Mouse (Mus musculus) embryonic facial prominence, embryonic 12.5 days (tissue): ENCODE measurements at regions not wholly inside any gene's neighbourhood (a gene's known extent, or its start where the extent isn't known, plus 50 kb on each side); places are given as distances from the start of the nearest gene placed in this dataset.

Experiments used
- ATAC-seq: fragments of 200-750 bp; cut with Nextera tagmentation; 2 replicates; pipeline ENCODE4 v1.8.0; 2017; ENCODE audit not compliant: insufficient number of reproducible peaks, insufficient read depth, low FRiP score, low TSS enrichment
- H3K27ac ChIP-seq: fragments of 300-500 bp; sonication (generic); 2 replicates; pipeline ENCODE4 v1.5.1; 2016; ENCODE audit warnings: mild to moderate bottlenecking
- H3K27me3 ChIP-seq: fragments of 300-500 bp; sonication (generic); 2 replicates; pipeline ENCODE4 v1.6.1; 2016; ENCODE audit warnings: mild to moderate bottlenecking, moderate library complexity
- H3K36me3 ChIP-seq: fragments of 300-500 bp; sonication (generic); 2 replicates; pipeline ENCODE4 v1.6.1; 2016; ENCODE audit warnings: mild to moderate bottlenecking
- H3K4me1 ChIP-seq: fragments of 300-500 bp; sonication (generic); 2 replicates; pipeline ENCODE4 v1.6.1; 2016
- H3K4me2 ChIP-seq: fragments of 300-500 bp; sonication (generic); replicated peaks from 2 replicates; pipeline ENCODE4 v1.6.1; 2016; ENCODE audit warnings: mild to moderate bottlenecking, moderate library complexity
- H3K4me3 ChIP-seq: fragments of 300-500 bp; sonication (generic); 2 replicates; pipeline ENCODE4 v1.5.1; 2016; ENCODE audit warnings: mild to moderate bottlenecking
- H3K9ac ChIP-seq: fragments of 300-500 bp; sonication (generic); 2 replicates; pipeline ENCODE4 v1.6.1; 2016; ENCODE audit warnings: mild to moderate bottlenecking, moderate library complexity
- H3K9me3 ChIP-seq: fragments of 300-500 bp; sonication (generic); 2 replicates; pipeline ENCODE4 v1.6.1; 2016; ENCODE audit warnings: mild to moderate bottlenecking, moderate library complexity
- WGBS: fragments of 180-500 bp; shearing (Covaris S2); methylation state at CpG from one replicate; pipeline ENCODE4 v1.1.7; 2016; 5-methylcytosine and 5-hydroxymethylcytosine counted together

DNA sequence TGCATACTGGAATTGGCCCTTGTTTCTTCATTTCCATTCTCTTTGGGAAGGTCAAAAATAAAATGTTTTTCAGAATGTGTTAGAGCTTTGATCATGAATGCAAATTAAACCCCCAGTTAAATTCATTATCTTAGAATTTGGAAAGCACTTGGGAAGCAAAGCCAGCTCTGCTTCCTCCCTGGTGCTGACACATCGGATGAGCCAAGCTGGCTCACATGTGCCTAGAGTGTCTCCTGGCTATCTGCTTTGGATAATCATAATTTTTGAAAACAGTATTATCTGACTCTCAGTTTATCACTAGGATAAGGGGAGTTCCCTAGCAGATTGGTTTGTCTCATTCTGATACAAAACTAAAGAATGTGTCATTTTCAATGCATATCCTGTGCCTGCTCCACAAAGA is 649.4 kb upstream of the Chordc1 start:
- no peak for ATAC-seq
- Histone ChIP-seq H3K27me3 (no peaks in the 10 kb centered on the region), H3K27ac (no peak overlapping the region), H3K9me3 (no peaks in the 10 kb centered on the region), H3K4me1 (no peaks in the 10 kb centered on the region), H3K9ac (no peak overlapping the region), H3K4me2 (no peak overlapping the region), H3K4me3 (no peak overlapping the region), H3K36me3 (no peaks in the 10 kb centered on the region)
- 97% methylated on average over 1 of the region's 1 CpGs for WGBS

DNA sequence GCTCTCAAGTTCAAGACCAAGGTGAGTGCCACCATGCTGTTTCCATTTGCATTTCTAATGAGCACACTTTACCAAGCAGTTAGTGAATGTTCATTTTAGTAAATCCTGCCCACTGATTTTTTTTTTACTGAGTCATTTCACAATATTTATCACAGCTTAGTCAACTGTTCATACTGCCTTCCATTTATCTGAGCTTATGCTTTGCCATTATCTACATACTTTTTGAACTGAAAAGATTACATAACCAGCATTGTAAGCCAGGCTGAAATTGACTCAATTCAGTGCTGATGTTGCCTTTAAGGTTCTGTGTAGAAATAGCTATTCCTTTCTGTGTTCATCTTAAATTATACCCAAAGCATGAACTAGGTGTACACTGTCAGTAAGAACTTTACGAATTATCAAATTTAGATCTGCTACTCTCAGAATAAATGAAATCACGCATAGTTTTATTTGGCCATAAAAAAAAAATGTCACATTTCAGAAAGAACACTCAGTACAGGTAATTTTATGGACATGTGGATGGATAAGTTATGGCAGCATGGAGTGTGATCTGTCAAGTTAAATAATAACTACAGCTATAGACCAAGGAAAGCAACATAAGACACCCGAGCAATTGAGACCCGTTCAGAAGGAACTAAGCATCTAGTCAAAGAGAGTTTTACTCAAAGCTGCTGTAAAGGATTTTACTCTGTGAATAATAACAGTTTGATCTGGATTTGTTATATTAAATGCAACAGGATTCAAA is 645.9 kb upstream of the Chordc1 start:
- ATAC-seq = no peak
- H3K9ac ChIP-seq = no peak overlapping the region
- no peaks in the 10 kb centered on the region for H3K27me3 ChIP-seq
- H3K4me2 ChIP-seq = no peak overlapping the region
- WGBS = 85% methylated on average over 4 of the region's 4 CpGs
- H3K9me3 ChIP-seq = no peaks in the 10 kb centered on the region
- no peak overlapping the region for H3K4me3 ChIP-seq
- no peaks in the 10 kb centered on the region for H3K4me1 ChIP-seq
- no peak overlapping the region for H3K27ac ChIP-seq
- no peaks in the 10 kb centered on the region for H3K36me3 ChIP-seq

DNA sequence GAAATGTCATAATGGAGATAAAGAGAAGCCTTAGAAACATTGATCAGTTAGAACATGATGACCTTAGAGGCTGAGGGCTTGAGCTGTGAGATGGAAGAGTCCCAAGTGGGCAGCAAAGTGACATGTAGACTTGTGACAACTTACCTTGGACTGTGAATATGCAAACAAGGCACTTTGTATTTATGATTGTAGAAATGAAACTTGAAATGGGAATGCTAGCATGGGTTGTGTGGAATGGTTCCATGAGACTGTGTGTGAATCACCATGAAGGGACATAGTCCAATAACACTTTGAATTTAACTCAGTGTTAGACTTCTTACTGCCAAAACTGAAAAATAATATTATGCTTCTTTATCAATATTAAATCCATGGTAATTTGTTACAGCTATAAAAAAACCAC is 638.1 kb upstream of the Chordc1 start:
- no peak overlapping the region for H3K4me3 ChIP-seq
- ATAC-seq = no peak

DNA sequence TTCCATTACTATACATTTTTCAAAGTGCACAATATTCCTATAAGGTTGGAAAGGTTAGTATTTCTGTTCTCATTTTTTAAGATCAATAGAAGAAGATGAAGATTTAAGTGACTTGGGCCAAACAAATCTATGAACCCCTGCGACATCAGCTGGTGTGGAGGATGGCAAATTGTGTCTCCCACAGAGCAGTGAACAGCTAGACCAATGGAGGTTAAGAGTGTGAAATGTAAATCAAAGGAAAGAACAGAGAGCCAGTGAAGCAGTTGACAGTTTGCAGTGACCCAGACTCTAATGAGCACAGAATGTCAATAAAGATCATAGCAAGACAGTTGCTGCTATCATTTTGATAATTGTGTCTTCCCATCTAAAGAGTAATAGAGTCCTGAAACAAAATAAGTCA is 627.8 kb upstream of the Chordc1 start:
- Histone ChIP-seq H3K27ac (no peak overlapping the region), H3K4me2 (no peak overlapping the region), H3K4me3 (no peak overlapping the region), H3K4me1 (no peaks in the 10 kb centered on the region), H3K9ac (no peak overlapping the region), H3K9me3 (no peaks in the 10 kb centered on the region), H3K27me3 (no peaks in the 10 kb centered on the region), H3K36me3 (no peaks in the 10 kb centered on the region)
- 65% methylated on average over 1 of the region's 1 CpGs for WGBS
- no peak for ATAC-seq

More for the DNA sequence above, 638.1 kb upstream of the Chordc1 start:
- Histone ChIP-seq H3K27ac (no peak overlapping the region), H3K9me3 (no peaks in the 10 kb centered on the region), H3K4me2 (no peak overlapping the region), H3K27me3 (no peaks in the 10 kb centered on the region), H3K9ac (no peak overlapping the region), H3K4me1 (no peaks in the 10 kb centered on the region), H3K36me3 (no peaks in the 10 kb centered on the region)

DNA sequence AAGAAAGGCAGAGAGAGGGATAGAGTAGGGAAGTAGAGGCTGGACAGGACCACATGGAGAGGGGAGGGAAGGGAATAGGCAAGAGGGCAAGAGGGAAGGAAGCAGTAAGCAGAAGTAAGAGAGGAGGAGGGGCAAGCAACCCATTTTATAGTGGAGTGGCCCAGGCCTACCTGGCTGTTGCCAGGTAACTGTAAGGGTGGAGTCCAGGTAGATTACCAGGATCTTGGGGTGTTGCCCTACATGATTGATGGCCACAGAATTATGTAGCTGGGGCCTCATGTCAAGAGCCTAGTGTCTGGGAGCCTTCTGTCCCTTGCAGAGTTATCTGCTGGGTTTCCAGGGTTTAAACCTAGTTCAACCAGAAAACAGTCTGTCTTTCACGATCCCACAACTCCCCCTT is 623.7 kb upstream of the Chordc1 start:
- Histone ChIP-seq H3K4me1 (no peaks in the 10 kb centered on the region), H3K27ac (no peak overlapping the region), H3K9me3 (no peaks in the 10 kb centered on the region), H3K4me3 (no peak overlapping the region), H3K36me3 (no peaks in the 10 kb centered on the region), H3K27me3 (no peaks in the 10 kb centered on the region), H3K9ac (no peak overlapping the region), H3K4me2 (no peak overlapping the region)
- WGBS = 89% methylated on average over 1 of the region's 1 CpGs
- ATAC-seq = no peak

DNA sequence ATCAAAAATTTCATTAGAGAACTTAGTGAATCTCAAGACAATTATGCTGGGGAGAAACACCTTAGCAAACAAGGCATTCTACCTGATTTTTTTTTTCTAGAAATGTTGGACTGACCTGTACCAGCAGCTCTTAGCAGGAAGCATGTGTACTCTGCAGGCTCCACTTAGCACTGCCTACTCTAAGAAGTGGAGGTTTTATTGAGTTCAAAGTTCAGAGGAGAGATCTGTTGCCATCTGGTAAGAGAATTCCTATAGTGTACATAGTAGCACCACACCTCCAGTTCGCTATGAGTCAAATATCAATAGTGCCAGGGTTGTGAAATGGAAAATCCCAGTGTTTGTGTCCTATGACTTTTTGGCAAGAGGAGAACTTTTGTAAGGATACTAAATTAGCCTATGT is 616.4 kb upstream of the Chordc1 start:
- Histone ChIP-seq H3K9me3 (no peaks in the 10 kb centered on the region), H3K9ac (no peak overlapping the region), H3K4me1 (no peaks in the 10 kb centered on the region), H3K27me3 (no peaks in the 10 kb centered on the region), H3K27ac (no peak overlapping the region), H3K36me3 (no peaks in the 10 kb centered on the region), H3K4me2 (no peak overlapping the region), H3K4me3 (no peak overlapping the region)
- 79% methylated on average over 1 of the region's 1 CpGs for WGBS
- no peak for ATAC-seq
